Mouse (Mus musculus): ENCODE results near the gene Lat. TPM values are rescaled to one million over a fixed set of nuclear protein-coding genes. Genes with fewer than 3 reads are reported as not detected.
"Not testable (repeated sequence)": the region's sequence is repeated elsewhere in the genome, so short reads cannot be mapped to it uniquely, and the experiment has no call there.

Gene Lat
- total RNA-seq (2022): under 1 TPM in 1 of 4 experiments, not detected in 3; 0.43 TPM

- DNase-seq (ENCODE audit: low spot score in 2 of 2): no peak
Measured at GRCm38 (mm10) chr7:126369393-126369792, at the start of gene Lat. Gene Lat (minus strand): TSS chr7:126369570.

- no peak for DNase-seq (ENCODE audit: low spot score in 2 of 2)
Measured at GRCm38 (mm10) chr7:126418496-126418895, 49.1 kb upstream of the Lat start.

- DNase-seq (ENCODE audit: low spot score in 2 of 2): no peak
Measured at GRCm38 (mm10) chr7:126417606-126418005, 48.2 kb upstream of the Lat start.

- DNase-seq (ENCODE audit: low spot score in 2 of 2): no peak
Measured at GRCm38 (mm10) chr7:126417045-126417444, 47.7 kb upstream of the Lat start.

DNA sequence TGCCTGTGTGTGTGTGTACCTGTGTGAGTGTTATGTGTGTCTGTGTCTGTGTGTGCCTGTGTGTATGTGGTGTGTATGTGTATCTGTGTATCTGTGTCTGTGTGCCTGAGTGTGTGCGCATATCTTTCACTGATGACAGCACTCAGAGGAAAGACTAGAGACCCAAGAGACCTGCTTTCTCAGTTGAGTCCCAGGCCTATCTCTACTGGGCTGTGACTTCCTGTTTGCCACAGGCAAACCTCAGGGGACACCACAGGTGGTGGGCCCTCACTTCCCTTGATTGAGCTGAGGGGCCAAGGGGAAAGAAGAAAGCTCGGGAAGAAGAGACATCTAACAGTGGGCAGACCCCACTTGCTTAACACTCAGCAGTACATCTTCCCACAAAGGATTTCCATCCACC, 47.2 kb upstream of the Lat start:
- DNase-seq (ENCODE audit: low spot score in 2 of 2): no peak

GRCm38 (mm10) chr7:126414725-126415124, 45.4 kb upstream of the Lat start, which contains the start of gene Cd19:
Gene Cd19 (minus strand): TSS chr7:126414889.
- DNase-seq (ENCODE audit: low spot score in 2 of 2): no peak

DNA sequence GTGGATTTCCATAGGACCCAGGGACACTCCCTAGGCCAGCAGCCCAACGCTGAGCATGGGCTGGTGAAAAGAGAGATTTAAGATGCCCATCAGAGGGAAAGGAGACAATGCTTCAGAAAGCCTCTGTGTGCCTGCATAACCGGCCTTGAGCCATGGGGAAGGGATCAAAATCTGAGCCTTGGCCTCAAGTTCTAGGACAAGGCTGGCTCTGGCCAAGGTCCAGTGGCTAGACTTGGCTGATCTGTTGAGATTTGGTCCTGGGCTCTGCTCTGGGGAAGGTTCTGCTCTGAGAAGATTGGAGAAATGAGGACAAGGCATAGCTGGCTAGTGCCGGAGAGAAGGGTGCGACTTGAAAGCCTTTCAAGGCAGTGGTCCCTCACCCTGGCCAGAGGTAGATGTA, 41.7 kb upstream of the Lat start:
- no peak for DNase-seq (ENCODE audit: low spot score in 2 of 2)

DNA sequence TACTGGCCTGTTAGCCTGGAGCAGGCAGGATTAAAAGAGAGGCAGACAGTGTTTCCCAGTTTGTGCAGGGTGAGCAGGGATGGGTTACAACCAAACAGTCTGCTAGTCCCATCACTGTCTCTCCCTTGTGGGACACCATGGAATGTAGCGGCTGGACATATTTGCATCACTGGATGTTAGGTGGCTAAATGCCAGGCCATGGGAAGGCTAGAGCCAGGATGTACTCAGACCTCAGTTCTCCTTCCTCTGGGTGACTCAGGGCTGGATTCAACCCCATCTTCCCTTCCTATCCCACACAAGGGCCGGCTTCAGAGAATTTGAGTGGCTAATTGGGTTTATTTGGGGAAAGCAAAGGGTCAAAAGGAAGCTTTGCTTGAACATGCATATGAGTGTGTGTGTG, 39.3 kb upstream of the Lat start:
- DNase-seq (ENCODE audit: low spot score in 2 of 2): no peak

DNA sequence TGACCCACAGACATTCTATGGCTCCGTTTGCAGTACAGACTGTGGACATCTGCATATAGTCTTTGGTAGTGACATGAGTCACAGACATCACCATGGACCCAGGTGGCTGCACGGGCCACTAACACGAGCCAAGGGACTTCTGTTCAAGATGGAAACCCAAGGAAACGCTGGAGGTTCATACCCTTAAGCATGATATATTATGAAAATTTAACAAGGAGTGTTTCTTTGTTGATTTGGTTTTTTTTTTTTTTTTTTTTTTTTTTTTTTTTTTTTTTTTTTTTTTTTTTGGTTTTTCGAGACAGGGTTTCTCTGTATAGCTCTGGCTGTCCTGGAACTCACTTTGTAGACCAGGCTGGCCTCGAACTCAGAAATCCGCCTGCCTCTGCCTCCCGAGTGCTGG, 33.1 kb upstream of the Lat start:
- DNase-seq (ENCODE audit: low spot score in 2 of 2): not testable (repeated sequence)

DNA sequence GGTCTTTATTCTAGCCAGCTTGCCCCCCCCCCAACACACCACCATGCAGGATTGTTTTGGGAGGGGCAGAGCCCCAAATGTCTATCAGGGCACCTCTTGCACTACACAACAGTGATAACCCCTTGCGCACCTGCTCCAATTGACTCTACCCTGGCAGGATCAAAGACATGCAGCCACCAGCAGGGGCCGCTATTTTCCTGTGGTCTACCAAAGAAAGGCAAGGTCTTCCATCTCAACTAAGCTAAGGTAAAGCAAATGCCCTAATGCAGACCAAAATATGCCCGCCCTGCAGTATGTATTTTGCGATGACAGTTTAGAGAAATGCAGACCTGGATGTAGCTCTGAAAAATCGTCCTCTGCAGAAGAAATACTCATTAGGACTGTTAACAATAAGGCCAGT, 30.2 kb upstream of the Lat start:
- peak; percentile 41 to 51 for DNase-seq (ENCODE audit: low spot score in 2 of 2)

GRCm38 (mm10) chr7:126397822-126398221, 28.5 kb upstream of the Lat start:
- DNase-seq (ENCODE audit: low spot score in 2 of 2): no peak

GRCm38 (mm10) chr7:126397221-126397620, 27.9 kb upstream of the Lat start:
- no peak for DNase-seq (ENCODE audit: low spot score in 2 of 2)

DNA sequence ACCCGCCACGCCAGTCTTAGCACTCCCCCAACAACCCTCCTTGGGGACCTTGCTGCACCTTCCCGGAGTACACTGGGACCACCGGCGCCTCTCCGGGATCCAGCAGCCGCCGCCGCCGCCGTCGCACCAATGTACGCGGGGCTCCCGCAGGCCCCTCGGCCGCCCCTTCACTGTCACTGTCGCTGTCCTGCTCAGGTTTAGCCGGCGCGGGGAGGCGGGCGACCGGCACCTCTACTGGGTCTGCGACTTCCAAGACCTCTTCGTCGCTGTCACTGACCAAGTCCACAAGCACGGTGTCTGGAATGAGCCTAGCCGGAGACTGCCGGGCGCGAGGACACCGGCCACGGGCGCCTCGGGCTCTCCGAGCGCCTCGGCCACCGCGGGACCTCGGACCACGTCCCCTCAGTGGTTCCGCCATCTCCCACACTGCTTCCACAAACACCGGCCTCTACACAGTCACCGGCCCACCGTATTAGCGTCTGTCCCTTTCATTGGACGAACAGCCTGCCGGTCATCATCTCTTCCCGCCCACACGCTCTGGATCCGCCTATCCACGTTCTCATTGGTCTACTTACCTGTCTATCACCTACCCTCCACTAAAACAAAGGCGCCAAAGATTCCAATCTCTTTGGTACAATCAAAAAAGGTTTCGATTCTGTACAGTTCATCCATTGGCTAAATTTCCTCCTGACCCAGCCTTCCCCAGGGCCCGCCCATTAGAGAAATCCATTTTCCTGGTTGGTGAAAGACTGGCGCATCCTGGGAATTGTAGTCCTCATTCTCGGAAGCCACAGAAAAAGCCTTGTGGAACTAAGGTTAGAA, 27.1 kb upstream of the Lat start, which contains the start of gene Nfatc2ip:
Gene Nfatc2ip (minus strand): TSS at position 440 of the 822 bp plus-strand sequence.
- DNase-seq (ENCODE audit: low spot score in 2 of 2): peak; percentile 96 to 98

DNA sequence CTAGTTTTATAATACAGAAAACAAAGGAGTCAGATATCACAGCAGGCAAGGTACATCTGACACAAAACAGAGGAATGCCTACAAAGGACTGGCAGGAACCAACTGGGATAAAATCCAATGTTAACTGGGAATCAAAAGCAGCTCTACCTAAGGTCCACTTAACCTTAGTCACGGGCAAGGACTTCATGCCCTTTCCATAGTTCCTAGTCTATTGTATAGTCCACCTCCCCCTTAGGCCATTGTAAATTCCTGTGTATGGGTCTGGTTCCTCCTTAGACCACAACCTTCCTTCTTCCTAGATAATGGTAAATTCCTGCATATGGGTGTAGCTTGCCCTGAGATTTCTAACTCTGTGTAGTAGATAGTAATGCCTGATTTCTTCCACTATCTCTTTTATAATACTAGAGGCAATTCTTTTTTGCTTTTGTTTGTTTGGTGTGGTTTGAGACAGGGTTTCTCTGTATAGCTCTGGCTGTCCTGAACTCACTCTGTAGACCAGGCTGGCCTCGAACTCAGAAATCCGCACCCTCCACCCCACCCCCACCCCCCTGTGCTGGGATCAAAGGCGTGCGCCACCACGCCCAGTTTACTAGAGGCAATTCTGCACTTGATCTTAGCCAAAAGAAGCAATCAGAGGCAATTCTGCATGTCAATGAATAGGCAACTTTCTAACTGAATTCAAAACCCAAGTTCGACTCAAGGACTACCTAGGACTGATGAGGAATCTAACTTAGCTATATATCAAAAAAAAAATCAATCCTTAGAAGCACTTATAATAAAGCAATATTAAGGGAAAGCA, 22.9 kb upstream of the Lat start:
- not testable (repeated sequence) for DNase-seq (ENCODE audit: low spot score in 2 of 2)

- no peak for DNase-seq (ENCODE audit: low spot score in 2 of 2)
Measured at GRCm38 (mm10) chr7:126388185-126388584, 18.8 kb upstream of the Lat start.

DNA sequence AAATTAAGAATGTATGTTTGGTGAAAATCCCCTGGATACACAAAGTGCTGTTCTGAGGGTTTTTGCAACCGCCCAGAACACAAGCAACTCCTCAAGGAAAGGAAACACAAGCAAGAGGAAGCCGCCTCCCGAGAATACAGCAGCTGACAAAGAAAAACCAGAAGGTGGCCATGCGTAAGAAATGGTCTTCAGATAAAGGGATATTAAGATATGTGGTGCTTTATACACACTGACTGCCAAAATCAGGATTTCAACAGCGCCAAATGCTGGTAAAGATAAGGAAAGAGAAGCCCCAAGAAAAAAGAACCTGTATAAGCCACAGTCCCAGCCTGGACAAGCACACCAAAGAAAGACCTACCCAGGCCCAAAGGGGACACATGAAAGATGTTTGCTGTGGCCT, 14.2 kb upstream of the Lat start:
- no peak for DNase-seq (ENCODE audit: low spot score in 2 of 2)

- DNase-seq (ENCODE audit: low spot score in 2 of 2): peak; percentile 89 to 90
Measured at GRCm38 (mm10) chr7:126377278-126378158, 8.1 kb upstream of the Lat start, which contains the start of gene Spns1. Gene Spns1 (minus strand): TSS chr7:126377450.

GRCm38 (mm10) chr7:126376903-126377277, 7.5 kb upstream of the Lat start:
- DNase-seq (ENCODE audit: low spot score in 2 of 2): no peak

DNA sequence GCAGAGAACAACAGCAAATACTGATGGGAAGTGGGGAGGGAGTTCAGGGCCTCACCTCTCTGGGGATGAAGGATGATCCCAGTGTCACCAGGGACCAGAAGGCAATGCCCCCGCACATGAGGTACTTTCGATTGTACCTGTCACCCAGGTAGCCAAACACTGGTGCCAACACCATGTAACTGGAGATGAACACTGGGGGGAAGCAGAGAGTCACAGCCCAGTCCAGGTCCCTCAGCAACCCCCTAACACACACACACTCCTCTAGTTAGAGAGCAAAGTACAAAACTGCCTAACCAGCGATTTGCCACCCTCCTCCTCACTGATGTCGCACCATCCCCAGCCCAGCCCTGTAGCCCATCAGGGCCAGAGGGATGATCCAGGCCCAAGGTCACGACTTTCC, 5.6 kb upstream of the Lat start:
- DNase-seq (ENCODE audit: low spot score in 2 of 2): no peak

- no peak for DNase-seq (ENCODE audit: low spot score in 2 of 2)
Measured at GRCm38 (mm10) chr7:126374526-126374925, 5.2 kb upstream of the Lat start.

DNA sequence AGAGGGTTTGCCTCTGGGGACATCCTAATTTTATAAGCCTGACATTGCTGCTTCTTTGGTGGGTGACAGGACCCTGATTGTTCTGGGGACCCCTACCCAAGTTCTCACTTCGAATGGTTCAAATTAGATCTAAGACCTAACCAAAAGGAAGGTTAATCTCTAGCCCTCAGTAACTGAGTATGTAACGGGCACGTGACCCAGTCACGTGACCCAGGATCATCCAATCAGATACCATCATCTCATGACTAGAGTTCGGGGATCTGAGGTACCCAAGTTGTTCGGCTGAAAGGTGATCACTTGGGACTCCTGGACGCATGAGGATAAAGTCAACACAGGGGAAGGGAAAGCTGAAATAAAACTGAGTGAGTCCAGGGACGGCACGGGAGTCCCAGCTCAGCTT, 3.6 kb upstream of the Lat start:
- no peak for DNase-seq (ENCODE audit: low spot score in 2 of 2)
